Mouse (Mus musculus): Measurements from ENCODE around the gene Gm765.

The Gm765 gene

GRCm38 (mm10) chr6:98342654-98343053 is at the start of gene Gm765:
Gene Gm765 (minus strand): TSS chr6:98342754.
- in situ Hi-C loops (cut with MboI; ENCODE audit: low pct_unique_long_range_greater_than_20kb in 1 of 2, low sequenced_read_pairs in 2 of 2, unreplicated experiment in 1 of 2), result no loop called here

DNA sequence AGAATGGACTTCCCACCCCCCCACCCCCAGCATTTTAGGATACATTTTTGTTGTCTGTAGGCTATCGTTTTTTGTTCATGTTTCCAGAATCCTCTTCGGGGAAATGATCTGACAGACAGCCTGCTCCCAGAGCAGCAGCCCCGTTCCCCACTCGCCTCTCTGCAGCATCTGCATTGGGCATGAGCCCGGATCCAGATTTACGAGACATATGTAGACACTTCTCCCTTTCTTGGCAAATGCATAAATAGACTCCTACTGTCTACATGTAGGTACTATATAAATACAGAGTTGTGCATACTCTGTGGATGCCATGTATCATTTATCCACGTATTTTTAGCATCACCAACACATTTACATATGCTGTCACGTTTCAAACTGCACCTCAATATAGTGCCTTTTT is 42.9 kb upstream of the Gm765 start:
- in situ Hi-C loops (cut with MboI; ENCODE audit: low pct_unique_long_range_greater_than_20kb in 1 of 2, low sequenced_read_pairs in 2 of 2, unreplicated experiment in 1 of 2), result no loop called here

- in situ Hi-C loops (cut with MboI; ENCODE audit: low pct_unique_long_range_greater_than_20kb in 1 of 2, low sequenced_read_pairs in 2 of 2, unreplicated experiment in 1 of 2), result no loop called here
These were observed 41.9 kb upstream of the Gm765 start for GRCm38 (mm10) chr6:98384431-98384830.

DNA sequence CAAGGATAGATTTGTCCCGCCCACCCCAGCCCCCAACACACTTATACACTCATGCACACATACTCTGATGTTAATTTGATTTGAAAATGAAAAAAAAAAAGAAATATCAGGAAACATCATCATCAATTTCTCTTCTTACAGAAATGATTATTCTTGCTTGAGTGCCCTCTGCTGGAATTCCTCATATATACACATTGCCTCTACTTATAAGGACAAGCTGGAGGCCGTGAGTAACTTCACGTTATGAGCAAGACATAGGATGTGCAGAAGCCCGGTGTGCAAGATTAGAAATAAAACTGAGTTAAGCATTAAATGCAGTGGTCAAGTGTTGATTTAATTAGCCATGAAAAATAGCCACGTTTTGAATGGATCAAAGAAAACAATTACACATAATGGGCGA is 40.9 kb upstream of the Gm765 start:
- in situ Hi-C loops (cut with MboI; ENCODE audit: low pct_unique_long_range_greater_than_20kb in 1 of 2, low sequenced_read_pairs in 2 of 2, unreplicated experiment in 1 of 2), result no loop called here

DNA sequence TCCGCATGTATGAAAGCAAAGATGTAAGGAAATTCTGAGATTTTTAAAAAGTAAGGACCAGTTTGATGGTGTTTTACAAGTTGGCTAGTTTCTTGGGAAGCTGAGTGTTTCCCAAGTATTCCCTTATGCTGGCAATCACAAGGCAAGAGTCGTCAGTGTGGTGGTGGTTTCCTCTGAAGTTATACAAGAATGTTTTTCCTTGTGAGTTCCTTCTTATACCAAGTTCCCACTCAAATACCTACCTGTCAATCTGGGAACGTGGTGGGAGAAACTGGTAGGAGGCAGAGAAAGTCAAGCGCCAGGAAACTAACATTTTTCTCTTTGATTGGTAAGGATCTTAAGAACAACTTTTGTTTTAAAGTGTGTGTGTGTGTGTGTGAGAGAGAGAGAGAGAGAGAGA is 23.6 kb upstream of the Gm765 start:
- in situ Hi-C loops (cut with MboI; ENCODE audit: low pct_unique_long_range_greater_than_20kb in 1 of 2, low sequenced_read_pairs in 2 of 2, unreplicated experiment in 1 of 2), result no loop called here

GRCm38 (mm10) chr6:98355271-98355670 is 12.7 kb upstream of the Gm765 start:
- in situ Hi-C loops (cut with MboI; ENCODE audit: low pct_unique_long_range_greater_than_20kb in 1 of 2, low sequenced_read_pairs in 2 of 2, unreplicated experiment in 1 of 2), result no loop called here

- in situ Hi-C loops (cut with MboI; ENCODE audit: low pct_unique_long_range_greater_than_20kb in 1 of 2, low sequenced_read_pairs in 2 of 2, unreplicated experiment in 1 of 2), result no loop called here
These were observed 10.7 kb upstream of the Gm765 start for GRCm38 (mm10) chr6:98353285-98353684.

DNA sequence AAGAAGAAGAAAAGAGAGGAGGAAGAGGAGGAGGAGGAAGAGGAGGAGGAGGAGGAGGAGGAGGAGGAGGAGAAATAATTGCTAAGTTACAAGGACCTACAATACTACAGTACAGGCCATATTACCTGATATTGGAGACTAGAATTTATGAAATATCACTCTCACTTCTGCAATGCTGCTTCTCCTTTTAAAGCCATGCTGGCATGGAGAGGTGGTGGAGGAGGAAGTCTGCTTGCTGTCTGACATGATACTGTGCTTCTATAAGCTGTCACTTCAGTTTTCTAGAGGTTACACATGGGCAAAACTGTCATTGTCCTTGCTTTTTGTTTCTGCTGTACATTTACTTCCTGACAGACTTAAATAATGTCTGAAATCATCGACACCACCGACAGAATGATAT is 9.8 kb downstream of the Gm765 start:
- in situ Hi-C loops (cut with MboI; ENCODE audit: low pct_unique_long_range_greater_than_20kb in 1 of 2, low sequenced_read_pairs in 2 of 2, unreplicated experiment in 1 of 2), result no loop called here

DNA sequence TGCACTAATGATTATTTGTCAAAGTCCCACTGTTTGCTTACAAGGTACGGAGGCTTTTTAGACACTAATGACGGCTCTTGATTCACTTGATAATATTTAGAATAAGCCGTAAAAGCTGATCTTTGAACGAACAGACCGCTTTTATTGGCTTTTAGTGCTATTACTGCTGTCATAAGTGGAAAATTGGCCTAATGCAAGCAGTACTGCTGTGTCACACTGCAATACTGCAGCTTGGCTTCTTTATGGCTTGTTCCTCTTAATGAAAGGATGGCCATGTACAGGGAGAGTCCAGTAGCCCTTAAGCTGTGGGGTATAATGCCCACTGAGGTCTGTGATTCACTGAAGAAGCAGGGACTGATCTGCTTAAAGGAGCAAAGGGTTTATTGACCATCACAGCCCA is 30.9 kb downstream of the Gm765 start:
- in situ Hi-C loops (cut with MboI; ENCODE audit: low pct_unique_long_range_greater_than_20kb in 1 of 2, low sequenced_read_pairs in 2 of 2, unreplicated experiment in 1 of 2), result no loop called here

DNA sequence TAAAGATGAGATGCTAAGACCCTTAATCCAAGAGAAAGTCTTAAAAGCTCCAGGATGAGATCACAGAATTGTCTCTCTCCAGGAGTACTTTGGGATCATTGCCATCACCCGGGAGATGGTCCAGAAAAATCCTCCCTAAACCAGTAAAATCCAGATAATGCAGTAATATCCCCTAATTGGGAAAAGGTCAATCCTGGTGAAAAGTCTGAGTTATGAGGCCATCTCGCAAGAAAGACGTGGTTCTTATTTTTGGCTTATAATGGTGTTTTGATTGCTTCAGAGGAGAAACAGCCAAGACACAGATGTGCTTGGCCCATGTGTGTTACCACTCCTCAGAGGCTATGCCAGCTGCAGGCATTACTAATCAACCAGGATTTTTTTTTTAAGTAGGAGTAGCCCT is 34.9 kb downstream of the Gm765 start:
- in situ Hi-C loops (cut with MboI; ENCODE audit: low pct_unique_long_range_greater_than_20kb in 1 of 2, low sequenced_read_pairs in 2 of 2, unreplicated experiment in 1 of 2), result no loop called here

DNA sequence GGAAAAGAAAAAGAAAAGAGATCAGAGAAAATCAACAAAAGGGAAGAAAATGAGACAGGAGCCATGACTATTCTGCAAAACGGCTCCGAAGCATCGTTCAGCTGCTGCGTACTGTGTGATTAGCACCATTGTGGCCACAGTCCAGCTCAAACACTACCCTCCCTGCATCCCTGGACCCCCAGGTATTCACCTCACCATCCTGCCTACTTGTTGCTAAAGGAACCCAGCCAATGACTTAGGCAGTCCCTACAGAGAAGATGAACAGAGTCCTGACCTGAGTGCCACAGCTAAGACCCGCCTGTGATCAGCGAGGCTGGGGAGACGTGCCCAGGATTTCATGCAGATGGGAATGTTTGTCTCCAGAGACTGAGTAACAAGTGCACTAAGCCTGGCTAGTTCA is 35.4 kb downstream of the Gm765 start:
- in situ Hi-C loops (cut with MboI; ENCODE audit: low pct_unique_long_range_greater_than_20kb in 1 of 2, low sequenced_read_pairs in 2 of 2, unreplicated experiment in 1 of 2), result no loop called here

- in situ Hi-C loops (cut with MboI; ENCODE audit: low pct_unique_long_range_greater_than_20kb in 1 of 2, low sequenced_read_pairs in 2 of 2, unreplicated experiment in 1 of 2), result no loop called here
These were observed 50.5 kb downstream of the Gm765 start for GRCm38 (mm10) chr6:98292064-98292463.

DNA sequence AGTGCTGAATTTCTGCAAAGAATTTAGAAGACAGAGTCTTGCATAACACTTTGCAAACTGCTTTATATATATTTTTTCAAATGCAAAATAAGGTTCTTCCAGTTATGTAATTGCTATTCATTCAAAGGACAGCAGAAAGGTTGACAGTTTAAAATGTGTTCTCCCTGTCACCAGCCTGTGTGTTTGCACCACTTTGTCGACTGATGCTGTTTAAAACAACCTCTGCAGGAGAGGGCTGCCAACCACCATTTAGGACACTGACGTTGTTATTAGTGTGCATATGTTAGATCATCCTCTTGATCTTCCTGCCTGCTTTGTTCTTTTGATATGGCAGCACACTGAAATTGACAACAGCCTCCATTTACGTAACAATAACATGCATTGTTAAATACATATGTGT is 54.2 kb downstream of the Gm765 start:
- in situ Hi-C loops (cut with MboI; ENCODE audit: low pct_unique_long_range_greater_than_20kb in 1 of 2, low sequenced_read_pairs in 2 of 2, unreplicated experiment in 1 of 2), result no loop called here

GRCm38 (mm10) chr6:98287521-98287920 is 55.0 kb downstream of the Gm765 start:
- in situ Hi-C loops (cut with MboI; ENCODE audit: low pct_unique_long_range_greater_than_20kb in 1 of 2, low sequenced_read_pairs in 2 of 2, unreplicated experiment in 1 of 2), result no loop called here

DNA sequence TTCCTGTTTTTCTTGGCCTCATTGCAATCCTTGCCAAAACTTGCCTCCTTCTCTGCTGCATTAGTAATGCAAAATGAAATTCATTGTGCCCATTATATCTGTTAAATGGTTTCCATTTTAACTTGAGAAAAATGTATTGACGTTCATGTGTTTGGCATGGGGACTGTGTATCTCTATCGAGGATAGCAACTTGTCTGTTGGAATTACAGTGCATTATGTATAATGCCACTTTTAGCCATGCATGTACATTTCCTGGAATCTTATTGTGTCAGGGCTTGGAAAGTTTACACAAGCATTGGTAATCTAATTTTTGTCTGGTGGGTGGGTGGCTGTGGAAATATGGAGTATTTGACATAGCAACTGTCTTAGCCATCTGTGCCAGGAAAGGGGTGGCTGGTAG is 57.4 kb downstream of the Gm765 start:
- in situ Hi-C loops (cut with MboI; ENCODE audit: low pct_unique_long_range_greater_than_20kb in 1 of 2, low sequenced_read_pairs in 2 of 2, unreplicated experiment in 1 of 2), result no loop called here

GRCm38 (mm10) chr6:98282791-98283190 is 59.8 kb downstream of the Gm765 start:
- in situ Hi-C loops (cut with MboI; ENCODE audit: low pct_unique_long_range_greater_than_20kb in 1 of 2, low sequenced_read_pairs in 2 of 2, unreplicated experiment in 1 of 2), result no loop called here

- in situ Hi-C loops (cut with MboI; ENCODE audit: low pct_unique_long_range_greater_than_20kb in 1 of 2, low sequenced_read_pairs in 2 of 2, unreplicated experiment in 1 of 2), result loop anchor here in 1 of 2 experiments (25.0 kb wide), 1 partner anchor 509 kb away; no protein-coding TSS in a partner anchor
These were observed 71.0 kb downstream of the Gm765 start for GRCm38 (mm10) chr6:98271553-98271952.

DNA sequence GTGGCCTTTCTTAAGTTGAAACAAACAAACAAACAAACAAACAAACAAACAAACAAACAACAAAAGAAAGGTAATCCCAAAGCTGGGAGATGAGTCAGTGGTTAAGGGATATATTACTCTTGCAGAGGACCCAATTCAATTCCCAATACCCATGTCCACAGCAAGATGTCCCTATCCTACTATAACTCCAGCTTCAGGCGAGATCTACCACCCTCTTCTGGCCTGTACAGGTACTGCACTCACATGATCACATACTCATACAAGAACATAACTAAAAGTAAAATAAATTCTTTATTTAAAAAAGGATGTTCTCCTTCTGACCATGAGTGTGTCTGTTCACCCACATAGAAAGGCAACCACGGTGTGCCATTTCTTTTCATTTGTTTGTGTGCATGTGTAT is 79.6 kb downstream of the Gm765 start:
- in situ Hi-C loops (cut with MboI; ENCODE audit: low pct_unique_long_range_greater_than_20kb in 1 of 2, low sequenced_read_pairs in 2 of 2, unreplicated experiment in 1 of 2), result loop anchor here (10.0 to 25.0 kb wide), 2 partner anchors 158 to 501 kb away; no protein-coding TSS in a partner anchor

DNA sequence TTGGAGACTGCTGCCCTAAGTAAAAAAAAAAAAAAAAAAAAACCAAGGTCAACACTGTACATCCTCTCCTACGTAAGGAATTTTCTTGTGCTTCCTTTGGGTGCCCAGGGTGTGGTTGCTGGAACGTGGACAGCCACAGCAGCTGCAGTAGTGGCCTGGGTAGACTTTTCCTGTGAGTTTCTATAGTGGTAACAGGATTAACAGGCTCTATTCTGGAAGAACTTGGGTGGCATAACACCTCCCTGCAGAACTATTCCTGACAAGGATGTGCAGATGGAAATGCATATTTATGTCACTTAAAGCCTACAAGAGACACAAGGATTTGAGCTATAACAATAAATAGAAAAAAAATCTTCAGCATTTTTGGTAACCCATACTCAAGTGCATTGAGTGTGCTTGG is 83.5 kb downstream of the Gm765 start:
- in situ Hi-C loops (cut with MboI; ENCODE audit: low pct_unique_long_range_greater_than_20kb in 1 of 2, low sequenced_read_pairs in 2 of 2, unreplicated experiment in 1 of 2), result loop anchor here in 1 of 2 experiments (25.0 kb wide), 1 partner anchor 497 kb away; no protein-coding TSS in a partner anchor

DNA sequence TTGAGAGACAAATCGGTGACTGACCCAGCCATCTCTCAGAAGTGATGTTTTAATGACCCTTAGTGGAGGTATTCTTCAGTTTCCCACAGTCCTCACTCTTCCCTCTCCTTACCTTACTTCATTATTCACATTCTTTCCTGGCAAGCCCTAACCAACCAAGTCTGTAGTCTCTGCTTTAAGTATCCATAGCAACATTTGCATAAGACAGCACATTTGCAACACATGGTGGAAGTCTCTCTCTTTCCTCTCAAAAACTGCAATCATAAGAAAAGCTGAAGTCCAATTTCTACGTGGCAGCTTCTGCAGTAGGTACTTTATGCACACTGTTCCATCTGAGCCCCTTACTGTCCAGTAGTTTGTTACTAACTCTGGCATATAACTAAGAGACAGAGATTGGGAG is 96.1 kb downstream of the Gm765 start:
- in situ Hi-C loops (cut with MboI; ENCODE audit: low pct_unique_long_range_greater_than_20kb in 1 of 2, low sequenced_read_pairs in 2 of 2, unreplicated experiment in 1 of 2), result no loop called here

GRCm38 (mm10) chr6:98243186-98243585 is 99.4 kb downstream of the Gm765 start:
- in situ Hi-C loops (cut with MboI; ENCODE audit: low pct_unique_long_range_greater_than_20kb in 1 of 2, low sequenced_read_pairs in 2 of 2, unreplicated experiment in 1 of 2), result no loop called here
